Mouse (Mus musculus): ENCODE results near the gene Vsig10l. TPM values are rescaled to one million over a fixed set of nuclear protein-coding genes. Genes with fewer than 3 reads are reported as not detected.

The Vsig10l gene
- 15.8 and 20.1 TPM in 2 replicates for total RNA-seq (2014; rRNA removed)
- 23.1 and 25.8 TPM in 2 replicates for polyA plus RNA-seq (2015; fragmentation: Nextera tagmentation; extraction: Ambion mirVana)

DNA sequence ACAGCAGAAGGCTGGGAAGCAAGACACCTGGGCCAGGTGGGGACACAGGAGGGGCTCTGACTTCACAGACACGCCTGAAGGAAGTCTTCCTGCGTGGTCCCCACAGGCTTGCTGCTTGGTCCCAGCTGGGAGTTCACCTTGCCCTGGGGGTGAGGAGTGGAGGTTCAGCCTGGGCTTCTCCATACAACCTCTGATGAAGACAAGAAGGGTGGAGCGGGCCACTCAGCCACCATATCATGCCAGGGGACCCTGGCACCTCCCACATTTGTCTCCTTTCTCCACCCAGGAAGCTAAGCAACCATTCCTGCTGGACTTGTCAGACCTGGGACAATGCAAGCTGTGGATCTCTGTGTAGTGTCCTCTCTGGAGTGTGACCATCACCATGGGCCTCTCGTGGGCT lies at the start of gene Vsig10l:
Vsig10l (plus strand) TSS at position 301 of the 400 bp plus-strand sequence.
- TF ChIP-seq CTCF (IDR thresholded peaks at IDR 0.05; ENCODE audit: low read depth) = no peak
- Histone ChIP-seq H3K27me3 (ENCODE audit: insufficient read depth, low read length) (no peaks in the 10 kb centered on the region), H3K4me3 (ENCODE audit: low read length) (no peak within 1 kb of the TSS), H3K9ac (replicated peaks; ENCODE audit: low read length) (no peak within 1 kb of the TSS), H3K4me1 (ENCODE audit: insufficient read depth, low read length) (0 out of 2 replicates have a peak, but pooled peaks cover 4% of the 10 kb centered on the region), H3K36me3 (ENCODE audit: insufficient read depth, low read length) (no peaks in the 10 kb centered on the region), H3K4me2 (ENCODE audit: low read depth, low read length) (no peak within 1 kb of the TSS), H3K9me3 (ENCODE audit: low read length) (no peaks in the 10 kb centered on the region), H3K27ac (no peak within 1 kb of the TSS)
- WGBS = 63% methylated on average over 4 of the region's 4 CpGs
- ATAC-seq (no peak), DNase-seq (ENCODE audit: low spot score) (no peak)

DNA sequence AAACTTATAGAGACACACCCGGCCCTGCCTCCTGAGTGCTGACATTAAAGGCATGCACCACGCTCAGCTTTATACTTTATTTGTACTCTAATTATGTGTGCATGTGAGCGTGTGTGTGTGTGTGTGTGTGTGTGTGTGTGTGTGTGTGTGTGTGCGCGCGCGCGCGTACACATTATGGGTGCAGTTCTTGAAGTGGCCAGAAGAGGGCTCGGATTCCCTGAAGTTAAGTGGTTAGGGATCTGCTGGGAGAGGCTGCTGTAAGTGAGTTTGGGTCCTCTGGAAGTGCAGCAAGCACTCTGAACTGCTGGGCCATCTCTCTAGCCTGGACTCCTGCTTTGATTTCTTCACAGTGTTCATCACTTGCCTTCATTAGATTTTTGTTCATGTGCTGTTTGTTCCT lies 45.7 kb upstream of the Vsig10l start:
- TF ChIP-seq CTCF (IDR thresholded peaks at IDR 0.05; ENCODE audit: low read depth) = 0 out of 2 replicates have a peak, but pooled peaks have one; percentile 13
- no peak overlapping the region for H3K27ac ChIP-seq
- 80% methylated on average over 10 of the region's 10 CpGs for whole genome bisulfite sequencing

GRCm38 (mm10) chr7:43422995-43423617 lies 39.8 kb upstream of the Vsig10l start:
- Histone ChIP-seq H3K9me3 (ENCODE audit: low read length) (no peaks in the 10 kb centered on the region), H3K4me1 (ENCODE audit: insufficient read depth, low read length) (no peaks in the 10 kb centered on the region), H3K4me2 (ENCODE audit: low read depth, low read length) (peak overlapping the region; percentile 34), H3K36me3 (ENCODE audit: insufficient read depth, low read length) (no peaks in the 10 kb centered on the region), H3K27ac (no peak overlapping the region), H3K4me3 (ENCODE audit: low read length) (no peak overlapping the region), H3K9ac (replicated peaks; ENCODE audit: low read length) (no peak overlapping the region), H3K27me3 (ENCODE audit: insufficient read depth, low read length) (no peaks in the 10 kb centered on the region)
- 12% methylated on average over 11 of the region's 11 CpGs for WGBS
- DNase-seq (ENCODE audit: low spot score) (peak; percentile 87), ATAC-seq (peak; percentile 95)
- peak; percentile 92 for TF ChIP-seq CTCF (IDR thresholded peaks at IDR 0.05; ENCODE audit: low read depth)

More for the DNA sequence above, 45.7 kb upstream of the Vsig10l start:
- no peaks in the 10 kb centered on the region for H3K4me1 ChIP-seq (ENCODE audit: insufficient read depth, low read length)
- no peak for DNase-seq (ENCODE audit: low spot score)
- no peak overlapping the region for H3K9ac ChIP-seq (replicated peaks; ENCODE audit: low read length)
- no peak overlapping the region for H3K4me3 ChIP-seq (ENCODE audit: low read length)
- H3K27me3 ChIP-seq (ENCODE audit: insufficient read depth, low read length) = no peaks in the 10 kb centered on the region
- H3K36me3 ChIP-seq (ENCODE audit: insufficient read depth, low read length) = no peaks in the 10 kb centered on the region
- no peak overlapping the region for H3K4me2 ChIP-seq (ENCODE audit: low read depth, low read length)
- ATAC-seq = no peak
- H3K9me3 ChIP-seq (ENCODE audit: low read length) = no peaks in the 10 kb centered on the region

- H3K9me3 ChIP-seq (ENCODE audit: low read length) = no peaks in the 10 kb centered on the region
- H3K9ac ChIP-seq (replicated peaks; ENCODE audit: low read length) = no peak overlapping the region
- no peak for ATAC-seq
- no peak overlapping the region for H3K27ac ChIP-seq
- DNase-seq (ENCODE audit: low spot score) = no peak
- no peaks in the 10 kb centered on the region for H3K4me1 ChIP-seq (ENCODE audit: insufficient read depth, low read length)
- no peaks in the 10 kb centered on the region for H3K36me3 ChIP-seq (ENCODE audit: insufficient read depth, low read length)
- H3K4me2 ChIP-seq (ENCODE audit: low read depth, low read length) = no peak overlapping the region
- TF ChIP-seq CTCF (IDR thresholded peaks at IDR 0.05; ENCODE audit: low read depth) = no peak
- H3K4me3 ChIP-seq (ENCODE audit: low read length) = no peak overlapping the region
- H3K27me3 ChIP-seq (ENCODE audit: insufficient read depth, low read length) = no peaks in the 10 kb centered on the region
- 62% methylated on average over 3 of the region's 3 CpGs for WGBS
These were observed 38.8 kb upstream of the Vsig10l start for GRCm38 (mm10) chr7:43423991-43424625.

- no peaks in the 10 kb centered on the region for H3K9me3 ChIP-seq (ENCODE audit: low read length)
- H3K9ac ChIP-seq (replicated peaks; ENCODE audit: low read length) = no peak within 1 kb of the TSS
- TF ChIP-seq CTCF (IDR thresholded peaks at IDR 0.05; ENCODE audit: low read depth) = no peak
- DNase-seq (ENCODE audit: low spot score) (no peak), ATAC-seq (no peak)
- H3K4me2 ChIP-seq (ENCODE audit: low read depth, low read length) = no peak within 1 kb of the TSS
- no peaks in the 10 kb centered on the region for H3K27me3 ChIP-seq (ENCODE audit: insufficient read depth, low read length)
- H3K4me3 ChIP-seq (ENCODE audit: low read length) = no peak within 1 kb of the TSS
- no peak within 1 kb of the TSS for H3K27ac ChIP-seq
- WGBS = 89% methylated on average over 8 of the region's 8 CpGs
- H3K36me3 ChIP-seq (ENCODE audit: insufficient read depth, low read length) = no peaks in the 10 kb centered on the region
- H3K4me1 ChIP-seq (ENCODE audit: insufficient read depth, low read length) = no peaks in the 10 kb centered on the region
These were observed 35.5 kb upstream of the Vsig10l start, which contains the start of gene Lim2 for GRCm38 (mm10) chr7:43427406-43427805. Gene Lim2, plus strand, starts transcription at chr7:43427670.

DNA sequence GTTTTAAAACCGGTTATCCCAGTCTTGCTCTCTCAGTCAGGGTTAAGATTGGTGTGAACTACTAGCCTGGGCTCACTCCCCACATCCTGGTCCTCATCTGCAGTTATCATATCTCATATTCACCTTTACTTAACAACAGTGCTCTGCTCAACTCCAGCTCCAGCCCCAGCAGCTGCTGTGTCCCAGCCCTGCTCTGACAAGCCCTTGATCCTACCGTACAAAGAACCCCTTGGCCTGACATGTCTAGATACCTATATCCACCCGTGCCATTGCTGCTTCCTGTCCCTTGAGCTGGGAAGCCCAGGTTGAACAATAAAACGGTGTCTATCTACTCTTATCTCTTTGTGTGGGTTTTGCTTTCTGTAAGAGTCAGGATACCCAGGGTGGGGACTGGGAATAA lies 33.5 kb upstream of the Vsig10l start:
- 64% methylated on average over 4 of the region's 4 CpGs for WGBS
- TF ChIP-seq CTCF (IDR thresholded peaks at IDR 0.05; ENCODE audit: low read depth) = no peak
- ATAC-seq = no peak

DNA sequence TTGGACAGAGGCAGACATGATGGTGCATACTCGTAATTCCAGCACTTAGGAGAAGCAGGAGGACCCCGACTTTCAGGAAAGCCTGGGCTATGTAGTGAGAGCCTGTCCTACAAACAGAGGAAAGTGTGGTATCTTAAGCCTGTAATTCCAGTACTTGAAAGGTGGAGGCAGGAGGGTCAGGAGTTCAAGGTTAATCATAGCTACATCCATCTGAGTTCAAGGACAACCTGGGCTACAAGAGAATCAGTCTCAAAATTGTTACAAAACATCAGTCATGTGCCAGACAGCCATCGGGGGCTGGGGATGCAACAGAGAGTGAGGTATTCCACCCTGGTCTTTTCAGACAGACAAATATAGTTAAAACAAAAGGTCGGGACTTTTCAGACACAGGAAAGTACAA lies 30.1 kb upstream of the Vsig10l start:
- DNase-seq (ENCODE audit: low spot score) = no peak

More for the DNA sequence above, 33.5 kb upstream of the Vsig10l start:
- H3K9ac ChIP-seq (replicated peaks; ENCODE audit: low read length) = no peak overlapping the region
- H3K27me3 ChIP-seq (ENCODE audit: insufficient read depth, low read length) = no peaks in the 10 kb centered on the region
- no peaks in the 10 kb centered on the region for H3K9me3 ChIP-seq (ENCODE audit: low read length)
- no peak overlapping the region for H3K4me3 ChIP-seq (ENCODE audit: low read length)
- DNase-seq (ENCODE audit: low spot score) = no peak
- H3K4me1 ChIP-seq (ENCODE audit: insufficient read depth, low read length) = no peaks in the 10 kb centered on the region
- H3K36me3 ChIP-seq (ENCODE audit: insufficient read depth, low read length) = no peaks in the 10 kb centered on the region
- no peak overlapping the region for H3K4me2 ChIP-seq (ENCODE audit: low read depth, low read length)
- H3K27ac ChIP-seq = no peak overlapping the region

More for the DNA sequence above, 30.1 kb upstream of the Vsig10l start:
- Histone ChIP-seq H3K4me1 (ENCODE audit: insufficient read depth, low read length) (no peaks in the 10 kb centered on the region), H3K4me2 (ENCODE audit: low read depth, low read length) (no peak overlapping the region), H3K9me3 (ENCODE audit: low read length) (no peaks in the 10 kb centered on the region), H3K4me3 (ENCODE audit: low read length) (no peak overlapping the region), H3K36me3 (ENCODE audit: insufficient read depth, low read length) (no peaks in the 10 kb centered on the region), H3K9ac (replicated peaks; ENCODE audit: low read length) (no peak overlapping the region), H3K27ac (no peak overlapping the region), H3K27me3 (ENCODE audit: insufficient read depth, low read length) (no peaks in the 10 kb centered on the region)
- 78% methylated on average over 4 of the region's 4 CpGs for WGBS
- no peak for ATAC-seq
- TF ChIP-seq CTCF (IDR thresholded peaks at IDR 0.05; ENCODE audit: low read depth) = no peak
